Mouse (Mus musculus): ENCODE results near the gene Shd.

GRCm38 (mm10) chr17:55956591-55956990 is 13.7 kb upstream of the Shd start:
- TF ChIP-seq CTCF (IDR thresholded peaks at IDR 0.05; ENCODE audit: low read depth) = no peak
- no peak for TF ChIP-seq EP300 (IDR thresholded peaks at IDR 0.05; ENCODE audit: low read depth)
